Mouse (Mus musculus) cerebellum, adult 2 months (tissue): ENCODE data around the gene Fbxl5.

Experiments
- CTCF ChIP-seq: fragments of 200-500 bp; IDR thresholded peaks from 2 replicates; pipeline ENCODE4 v1.5.1; 2011; ENCODE audit warnings: low read depth, mild to moderate bottlenecking, control low read depth, low read length, moderate library complexity, borderline replicate concordance; ENCODE audit not compliant: insufficient read depth
- POLR2A ChIP-seq: fragments of 200-500 bp; IDR thresholded peaks from 2 replicates; pipeline ENCODE4 v1.6.1; 2011; ENCODE audit warnings: low read length, control low read depth, borderline replicate concordance; ENCODE audit not compliant: insufficient read depth

- TF ChIP-seq POLR2A (no peak), CTCF (no peak)
These were observed 77.3 kb downstream of the Fbxl5 start for GRCm38 (mm10) chr5:43744187-43744586.
